Mouse (Mus musculus) c-Kit-positive CD71-positive TER-119-positive erythroid progenitor cells, embryonic 14.5 days (primary cell): ENCODE measurements around the gene Mpeg1.

Experiments used
- DNase-seq: peaks from one replicate; pipeline ENCODE4 v3.0.0-alpha.2; 2013; ENCODE audit warnings: low spot score

Mpeg1 gene

GRCm38 (mm10) chr19:12493453-12494186 lies 33.0 kb downstream of the Mpeg1 start:
- DNase-seq = no peak

GRCm38 (mm10) chr19:12494187-12494458 lies 33.5 kb downstream of the Mpeg1 start:
- no peak for DNase-seq

- no peak for DNase-seq
Measured at GRCm38 (mm10) chr19:12494972-12495535, 34.5 kb downstream of the Mpeg1 start.

GRCm38 (mm10) chr19:12496241-12496640 lies 35.7 kb downstream of the Mpeg1 start:
- no peak for DNase-seq

- no peak for DNase-seq
Measured at GRCm38 (mm10) chr19:12497909-12498308, 37.3 kb downstream of the Mpeg1 start.

GRCm38 (mm10) chr19:12498321-12498720 lies 37.7 kb downstream of the Mpeg1 start:
- DNase-seq = no peak

- DNase-seq = no peak
Measured at GRCm38 (mm10) chr19:12498941-12499340, 38.4 kb downstream of the Mpeg1 start.

GRCm38 (mm10) chr19:12499485-12499884 lies 38.9 kb downstream of the Mpeg1 start:
- DNase-seq = no peak

- no peak for DNase-seq
Measured at GRCm38 (mm10) chr19:12500124-12500523, 39.5 kb downstream of the Mpeg1 start.

- DNase-seq = no peak
Measured at GRCm38 (mm10) chr19:12500881-12501311, 40.3 kb downstream of the Mpeg1 start.

- peak; percentile 68 for DNase-seq
Measured at GRCm38 (mm10) chr19:12501370-12502347, 41.1 kb downstream of the Mpeg1 start, which contains the start of gene Dtx4. Dtx4 (minus strand) TSS chr19:12501454.

GRCm38 (mm10) chr19:12502756-12503155 lies 42.2 kb downstream of the Mpeg1 start:
- no peak for DNase-seq

GRCm38 (mm10) chr19:12514621-12515020 lies 54.0 kb downstream of the Mpeg1 start:
- no peak for DNase-seq
